Mouse (Mus musculus): ENCODE results near the gene Top3b.

- no peak for TF ChIP-seq ZC3H11A (IDR thresholded peaks at IDR 0.05; ENCODE audit: borderline replicate concordance, low read depth, low read length)
- no peak for TF ChIP-seq CHD2 (IDR thresholded peaks at IDR 0.05; ENCODE audit: low read depth, low read length)
- TF ChIP-seq ZNF384 (IDR thresholded peaks at IDR 0.05; ENCODE audit: low read depth, low read length): no peak
Measured at GRCm38 (mm10) chr16:16924481-16924880, 53.9 kb downstream of the Top3b start.
